Mouse (Mus musculus) kidney, adult 8-10 months (tissue): ENCODE results near the gene Pign.

Experiments
- DNase-seq, 2 experiments: peaks; one replicate each; pipeline ENCODE4 v3.0.0; 2022

Gene Pign

DNA sequence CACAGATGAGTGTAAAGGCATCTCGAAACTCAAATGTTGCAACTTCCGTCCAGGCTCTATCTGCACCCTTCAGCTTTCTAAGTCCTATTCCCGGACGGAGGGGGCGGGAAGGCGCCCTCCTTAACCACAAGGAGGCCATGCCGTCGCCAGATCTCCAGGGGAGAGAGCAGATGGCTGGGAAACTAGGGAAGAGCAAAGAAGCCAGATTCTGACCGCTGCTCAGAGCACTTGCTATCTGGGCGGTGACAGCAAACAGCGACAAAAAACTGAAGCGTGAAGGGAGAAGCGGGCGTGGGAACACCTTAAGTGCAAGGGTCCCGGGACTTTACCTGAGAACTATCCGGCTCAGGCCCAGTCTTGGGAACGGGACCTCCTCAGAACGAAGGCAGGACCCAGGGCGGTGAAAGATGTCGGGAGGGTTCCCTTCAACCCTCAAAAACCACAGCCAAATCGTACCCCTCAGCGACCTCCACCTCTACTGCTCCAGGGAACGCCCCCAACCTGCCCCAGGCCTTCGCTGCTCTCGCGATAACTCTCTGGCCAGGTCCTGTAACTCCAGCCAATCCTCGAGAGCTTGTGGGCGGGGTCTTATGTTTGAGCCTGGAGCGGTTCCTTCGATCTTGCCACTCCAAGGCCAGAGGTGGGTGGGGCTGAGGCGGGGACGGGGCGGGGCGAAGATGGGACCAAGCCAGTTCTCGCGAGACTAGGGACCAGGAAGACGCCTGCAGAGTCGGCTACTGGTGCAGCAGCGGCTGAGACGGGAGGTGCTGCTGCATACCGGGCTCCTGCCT is at the start of gene Pign, which contains the start of gene Relch:
Gene Pign (minus strand): TSS at position 507 of the 791 bp plus-strand sequence.
Gene Relch (plus strand): TSS at position 691 of the 791 bp plus-strand sequence.
- peak; percentile 99 for DNase-seq

DNA sequence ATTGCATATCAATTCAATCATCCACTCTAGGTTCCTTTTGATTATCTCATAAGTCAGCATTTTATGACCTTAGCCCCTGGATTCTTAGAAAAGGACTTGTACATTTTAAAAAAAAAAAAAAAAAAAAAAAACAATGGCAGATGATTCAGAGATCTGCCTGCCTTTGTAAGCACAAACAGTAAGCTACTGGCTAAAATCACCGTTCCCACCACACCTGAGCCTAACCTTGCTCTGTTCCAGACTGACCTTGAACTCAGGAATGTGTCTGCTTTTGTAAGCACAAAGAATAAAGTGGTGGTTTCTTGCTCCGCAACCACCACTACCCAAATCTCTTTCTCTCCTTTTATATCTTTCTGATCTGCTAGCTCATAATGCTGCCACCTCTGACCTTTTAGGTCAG is 49.3 kb upstream of the Pign start:
- no peak for DNase-seq

DNA sequence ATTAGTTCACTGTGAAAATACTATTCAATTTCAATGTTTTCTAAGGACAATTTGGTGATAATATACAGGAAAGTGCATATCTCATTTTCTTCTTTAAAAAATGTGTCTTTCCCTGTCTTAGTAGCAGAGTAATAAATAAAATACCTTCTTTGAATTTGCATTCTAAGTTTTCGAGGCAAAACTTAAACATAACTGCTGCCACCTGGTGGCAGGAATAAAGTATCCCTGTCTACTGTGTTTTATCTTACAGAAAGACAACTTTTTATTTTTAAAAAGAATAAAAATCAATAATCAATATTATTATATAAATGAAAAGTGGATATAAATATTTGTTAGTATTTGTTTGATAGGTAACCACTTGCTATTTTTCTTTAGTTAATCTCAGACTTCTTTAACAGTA is 47.8 kb upstream of the Pign start:
- peak in 1 of 2 experiments; percentile 22 for DNase-seq

DNA sequence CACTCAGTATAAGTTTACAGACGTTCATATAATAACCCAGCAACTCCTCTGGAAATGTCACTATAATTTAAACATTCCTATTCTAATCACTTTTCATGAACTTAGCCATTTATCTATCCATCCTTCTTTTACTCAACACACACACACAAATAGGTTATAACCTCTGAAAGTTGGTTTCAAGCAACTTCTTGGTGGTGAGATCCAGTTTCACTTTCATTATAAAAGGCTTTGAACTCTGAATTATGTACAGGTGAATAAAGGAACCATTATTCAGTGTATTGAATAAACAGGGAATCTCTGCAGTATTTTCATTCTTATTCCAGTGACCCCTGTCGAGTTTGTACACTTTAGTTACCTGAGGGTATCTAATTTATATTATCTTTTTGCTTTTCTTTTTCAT is 45.9 kb upstream of the Pign start:
- no peak for DNase-seq

DNA sequence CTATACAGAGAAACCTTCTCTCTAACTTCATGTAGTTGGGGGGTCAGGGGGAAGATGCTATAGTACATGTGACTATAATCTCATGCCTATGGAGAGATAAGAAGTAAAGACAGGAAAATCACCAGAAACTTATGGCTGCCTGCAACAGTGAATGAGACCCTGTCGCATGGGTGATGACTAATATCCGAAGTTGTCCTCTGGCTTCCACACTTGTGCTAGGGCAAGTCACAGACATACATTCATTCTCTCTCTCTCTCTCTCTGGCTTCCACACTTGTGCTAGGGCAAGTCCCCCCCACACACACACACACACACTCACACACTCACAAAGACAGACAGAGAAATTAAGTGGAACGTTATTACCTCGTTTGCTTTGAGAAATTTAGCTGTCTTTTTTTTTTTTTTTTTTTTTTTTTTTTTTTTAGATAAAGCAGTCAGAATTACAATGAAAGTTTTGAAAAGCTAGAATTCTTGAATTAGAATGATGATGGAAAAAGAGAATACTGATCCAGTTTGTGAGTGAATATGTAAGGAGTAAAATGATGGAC is 37.6 kb upstream of the Pign start:
- no peak for DNase-seq

DNA sequence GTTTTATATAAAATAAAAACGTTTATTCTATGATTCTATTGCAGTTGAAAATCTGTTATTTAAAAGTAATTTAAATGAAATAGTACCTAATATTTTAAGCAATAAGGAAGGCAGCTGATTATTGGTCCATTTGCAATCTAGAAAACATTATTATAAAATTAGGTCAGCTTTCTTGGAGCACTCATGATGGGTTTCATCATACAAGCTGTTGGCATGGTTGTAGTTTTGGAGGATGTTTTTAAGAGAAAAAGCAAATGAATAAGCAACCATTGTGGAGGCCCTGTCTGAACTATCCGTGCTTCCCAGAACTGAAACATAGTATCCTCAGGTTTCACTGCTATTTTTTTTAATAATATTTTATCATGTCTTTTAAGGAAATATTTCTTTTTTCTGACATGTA is 32.1 kb upstream of the Pign start:
- DNase-seq: no peak

DNA sequence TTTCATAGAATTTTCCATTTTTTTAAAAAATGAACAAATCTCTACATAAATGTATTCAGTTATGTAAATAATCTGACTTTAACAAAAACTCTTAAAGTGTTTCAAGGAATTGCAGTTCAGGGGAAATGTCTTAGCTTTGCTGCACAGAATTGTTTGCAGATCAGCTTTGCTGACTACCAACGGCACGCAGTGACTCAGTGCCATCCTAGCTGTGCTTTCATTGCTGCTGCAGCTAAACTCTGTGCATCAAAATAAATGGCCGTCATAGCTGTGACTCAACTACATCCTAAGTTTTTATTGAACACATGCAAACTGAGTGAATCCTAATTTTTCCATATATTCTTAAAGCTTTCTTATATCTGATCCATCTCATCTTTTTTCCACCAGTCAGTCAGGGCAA is 22.0 kb upstream of the Pign start:
- no peak for DNase-seq

DNA sequence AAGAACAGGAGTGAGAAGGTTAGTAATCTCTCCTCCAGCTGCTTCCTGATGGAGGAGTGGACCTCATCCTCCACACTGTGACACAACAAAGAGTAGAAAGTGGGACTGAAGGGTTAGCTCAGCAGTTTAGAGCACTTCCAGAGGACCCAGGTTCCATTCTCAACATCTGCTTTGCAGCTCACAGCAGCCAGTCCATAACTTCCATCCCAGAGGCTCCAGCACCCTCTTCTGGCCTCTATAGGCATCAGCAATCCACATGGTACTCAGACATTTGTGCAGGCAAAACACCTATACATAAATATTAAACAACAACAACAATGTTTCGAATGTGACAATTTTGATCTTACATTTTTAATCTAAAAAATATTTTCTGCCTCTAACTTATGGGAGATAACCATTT is 17.1 kb upstream of the Pign start:
- DNase-seq: peak; percentile 9 to 34

DNA sequence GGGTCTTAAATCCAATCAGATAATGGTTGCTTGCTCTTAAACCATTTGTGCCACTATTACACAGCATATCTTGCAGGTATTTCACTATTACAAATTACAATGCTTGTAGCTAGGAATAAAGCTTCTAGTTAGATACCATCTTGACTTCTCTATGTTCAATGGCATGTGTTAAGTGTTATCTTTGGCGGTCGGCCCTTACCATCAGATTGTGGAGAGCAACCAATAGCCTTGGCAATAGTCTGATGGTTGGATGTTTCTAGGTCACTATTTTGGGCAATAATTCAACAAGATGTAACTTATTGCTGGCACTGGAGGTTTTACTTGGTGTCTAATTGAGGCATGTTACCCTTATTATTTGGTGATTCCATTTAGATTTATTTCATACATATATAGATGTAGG is 11.3 kb upstream of the Pign start:
- DNase-seq: peak; percentile 3 to 14

DNA sequence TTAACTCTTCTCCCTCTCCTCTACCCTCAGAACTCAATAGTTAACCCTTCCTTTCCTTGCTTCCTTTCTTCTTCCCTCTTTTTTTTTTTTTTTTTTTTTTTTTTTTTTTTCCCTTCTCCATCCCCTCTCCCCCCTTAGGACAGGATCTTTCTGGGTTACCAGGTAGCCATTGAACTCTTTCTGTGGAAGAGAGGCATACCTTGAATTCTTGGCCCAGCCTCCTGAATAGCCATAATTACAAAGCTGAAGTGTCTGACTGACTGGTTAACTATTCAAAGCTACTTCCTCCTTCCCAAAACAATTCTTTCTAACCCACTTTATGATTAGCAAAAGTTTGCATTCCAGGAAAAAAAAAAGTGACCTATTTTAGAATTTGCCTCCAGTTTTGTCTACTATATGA is 6.2 kb upstream of the Pign start:
- DNase-seq: peak in 1 of 2 experiments; percentile 4

DNA sequence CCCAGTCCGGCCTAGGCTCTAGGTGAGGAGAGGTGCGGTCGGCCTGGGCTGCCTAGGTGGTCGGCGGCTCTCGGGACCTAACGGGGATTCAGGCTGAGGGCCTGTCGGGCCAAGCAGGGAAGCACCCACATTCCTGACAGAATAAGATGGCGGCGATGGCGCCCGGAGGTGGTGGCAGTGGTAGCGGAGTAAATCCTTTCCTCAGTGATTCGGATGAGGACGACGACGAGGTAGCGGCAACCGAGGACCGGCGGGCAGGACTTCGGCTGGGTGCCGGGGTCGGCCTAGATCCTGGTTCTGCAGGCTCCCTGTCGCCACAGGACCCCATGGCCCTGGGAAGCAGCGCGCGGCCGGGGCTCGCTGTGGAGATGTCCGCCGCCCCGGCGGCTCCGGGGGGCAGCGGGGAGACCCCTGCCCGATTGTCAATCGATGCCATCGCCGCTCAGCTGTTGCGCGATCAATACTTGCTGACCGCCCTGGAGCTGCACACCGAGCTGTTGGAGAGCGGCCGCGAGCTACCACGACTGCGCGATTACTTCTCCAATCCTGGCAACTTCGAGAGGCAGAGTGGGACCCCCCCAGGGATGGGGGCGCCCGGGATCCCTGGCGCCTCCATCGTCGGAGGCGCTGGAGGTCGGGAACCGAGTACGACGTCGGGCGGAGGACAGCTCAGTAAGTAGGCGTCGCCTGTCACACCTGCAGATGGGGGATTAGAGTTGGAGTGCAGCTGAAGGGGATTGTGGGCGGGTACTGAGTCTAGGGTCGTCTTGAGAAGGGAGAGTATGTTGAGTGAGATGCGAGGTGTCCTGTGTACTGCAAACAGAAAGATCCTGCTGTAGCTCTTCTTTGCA is 710 bp upstream of the Pign start:
- DNase-seq: peak in 1 of 2 experiments; percentile 6

DNA sequence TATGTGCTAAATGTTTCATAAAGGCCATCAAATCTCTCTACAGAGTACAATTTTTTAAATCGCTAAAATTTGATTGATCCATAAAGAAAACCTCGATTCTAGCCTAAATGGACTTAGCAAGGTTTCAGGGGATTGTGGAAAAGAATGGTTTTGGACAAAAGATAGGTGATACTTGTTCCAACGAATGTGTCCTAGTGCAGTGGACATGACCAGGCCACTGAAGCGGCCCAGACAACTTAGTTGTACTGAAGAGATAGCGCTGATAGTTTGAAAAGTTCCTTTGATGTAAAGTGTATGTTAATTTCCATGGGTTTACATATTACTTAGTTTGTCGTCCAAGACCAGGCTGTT is 682 bp downstream of the Pign start:
- DNase-seq: no peak

DNA sequence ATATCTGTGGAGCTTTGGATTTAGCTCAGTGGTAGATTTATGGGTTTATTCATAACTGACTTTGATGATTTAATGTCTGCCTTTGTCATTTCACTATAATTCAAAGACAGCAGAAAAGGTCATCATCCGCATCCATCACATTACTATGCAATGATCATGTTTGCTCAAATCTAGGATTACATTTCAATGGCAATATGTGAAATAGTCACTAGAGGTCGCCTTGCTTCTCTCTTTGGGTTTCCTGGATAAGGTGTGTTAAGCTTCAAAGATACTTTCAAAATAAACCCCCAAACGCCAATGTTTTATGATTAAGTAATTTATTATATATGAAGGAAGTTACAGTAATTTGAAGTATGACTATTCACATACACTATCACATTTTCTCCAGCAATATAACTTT is 3.5 kb downstream of the Pign start:
- DNase-seq: peak; percentile 9 to 43

DNA sequence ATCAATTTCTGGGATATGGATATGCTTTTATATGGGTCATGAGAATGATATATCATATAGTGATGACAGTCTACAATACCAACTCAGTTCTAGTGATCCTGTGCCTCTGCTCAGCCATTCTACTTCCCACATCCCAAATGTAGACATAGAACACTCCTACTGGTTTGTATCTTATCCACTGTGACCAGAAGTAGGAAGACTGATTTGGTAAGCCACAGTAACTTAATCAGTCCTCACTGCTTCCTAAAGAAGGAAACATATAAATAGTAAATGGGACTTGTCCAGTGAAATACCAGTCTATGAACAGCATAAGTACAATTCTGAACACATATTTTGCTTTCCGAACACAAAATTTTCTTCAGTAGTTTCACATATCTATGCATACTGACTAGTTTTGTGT is 9.5 kb downstream of the Pign start:
- DNase-seq: no peak

DNA sequence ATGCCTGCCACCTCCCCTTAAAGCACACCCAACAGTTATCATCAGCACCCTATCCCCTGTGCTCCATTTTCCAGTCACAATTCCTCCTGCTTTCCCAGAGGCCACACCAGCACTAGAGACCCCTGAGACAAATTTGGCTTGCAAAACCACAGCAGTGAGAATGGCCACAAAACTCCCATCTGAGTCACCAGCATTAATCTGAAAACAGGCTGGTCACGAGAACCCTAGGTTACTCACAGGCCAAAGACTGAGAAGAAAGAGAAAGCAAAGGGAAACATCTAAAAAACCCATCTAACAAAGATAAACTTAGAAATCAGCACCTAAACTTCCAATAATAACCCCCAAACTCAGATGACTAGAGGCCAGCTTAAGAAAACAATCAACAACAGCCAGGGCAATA is 12.8 kb downstream of the Pign start:
- no peak for DNase-seq

DNA sequence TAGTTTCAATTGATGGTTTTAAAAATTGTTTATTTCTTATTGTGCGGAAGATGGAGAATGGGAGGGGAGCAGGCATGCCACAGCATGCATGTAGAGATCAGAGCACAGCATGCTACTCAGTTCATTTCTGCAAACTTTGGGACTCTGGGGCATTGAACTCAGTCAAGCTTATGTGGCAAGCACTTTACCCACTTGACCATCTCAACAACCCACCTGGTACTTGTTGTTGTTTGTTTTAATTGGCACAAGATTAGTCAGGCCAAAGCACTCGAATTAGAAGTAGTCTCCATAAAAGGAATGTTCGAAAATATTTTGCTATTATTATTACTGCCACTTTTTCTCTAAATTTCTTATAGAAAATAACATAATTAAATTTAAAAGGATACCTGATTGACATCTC is 19.4 kb downstream of the Pign start:
- DNase-seq: no peak

DNA sequence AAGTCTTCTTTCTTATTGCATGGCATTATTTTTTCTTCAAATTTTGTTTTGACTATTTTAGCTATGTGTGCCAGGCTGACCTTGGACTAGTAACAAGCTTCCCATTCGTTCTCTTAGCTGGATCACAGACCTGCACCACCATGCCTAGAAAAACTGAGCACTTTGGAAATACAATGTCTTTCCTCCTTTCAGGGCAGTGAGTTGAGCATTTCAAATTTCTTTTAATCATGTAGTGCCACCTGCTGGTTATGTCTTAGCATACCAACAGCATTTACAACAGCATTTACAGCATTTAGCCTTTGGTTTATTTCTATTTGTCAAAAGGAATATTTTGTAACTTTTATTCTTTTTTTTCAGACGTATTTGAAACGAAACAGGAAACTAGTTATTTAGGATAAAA is 33.0 kb downstream of the Pign start:
- DNase-seq: peak; percentile 2 to 7

DNA sequence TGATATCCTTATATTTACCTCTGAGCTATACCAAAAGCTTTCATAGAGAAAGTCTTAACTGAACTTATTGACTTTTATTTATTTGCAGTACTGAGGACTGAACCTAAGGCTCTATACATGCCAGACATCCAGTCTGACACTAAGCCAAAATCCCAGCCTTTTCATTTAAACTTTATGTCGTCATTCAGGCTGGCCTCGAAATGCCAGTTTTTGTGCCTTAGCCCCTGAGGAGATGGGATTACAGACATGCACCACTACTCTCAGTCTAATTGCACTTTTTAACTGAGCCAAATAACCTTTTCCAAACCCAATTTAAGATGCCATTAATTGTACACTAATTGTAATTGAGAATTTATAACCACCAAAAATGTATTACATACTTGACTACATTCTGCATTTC is 73.8 kb downstream of the Pign start:
- DNase-seq: no peak

DNA sequence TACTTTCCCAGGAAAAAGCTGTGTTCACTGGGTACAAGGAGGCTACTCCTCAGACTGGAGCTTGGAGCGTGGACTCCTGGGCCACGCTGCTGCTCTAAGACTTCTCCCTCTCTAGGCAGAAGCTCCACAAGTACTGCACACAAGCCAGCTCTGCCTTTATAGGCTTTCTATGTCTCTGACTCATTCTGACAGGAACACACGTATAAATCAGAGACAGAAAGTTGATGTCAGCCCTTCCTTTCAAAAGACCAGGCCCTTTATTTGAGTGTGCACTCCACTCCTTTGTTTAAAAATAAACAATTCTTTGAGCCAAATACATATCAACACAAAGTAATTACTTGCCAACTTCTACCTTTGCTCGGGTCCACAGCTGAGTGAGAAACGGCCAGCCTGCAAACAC is 74.8 kb downstream of the Pign start:
- peak in 1 of 2 experiments; percentile 2 for DNase-seq

DNA sequence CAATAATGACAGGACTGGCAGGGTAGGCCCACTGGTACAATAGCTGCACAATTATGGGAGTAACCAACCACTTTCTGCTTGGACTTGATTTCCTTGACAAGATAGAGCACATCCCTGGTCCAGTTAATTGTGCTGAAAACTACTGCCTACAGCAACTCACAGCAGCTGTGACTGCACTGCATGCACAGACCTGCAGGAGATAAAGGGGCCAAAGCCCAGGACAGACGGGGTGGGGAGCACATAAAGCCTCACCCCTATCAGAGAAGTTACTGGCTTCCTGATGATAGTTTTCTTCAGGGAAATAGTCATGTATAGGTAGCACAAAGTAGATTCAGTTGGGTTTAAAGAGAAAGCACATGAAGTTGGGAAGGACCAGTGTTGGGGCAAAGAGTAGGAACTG is 80.7 kb downstream of the Pign start:
- DNase-seq: no peak

DNA sequence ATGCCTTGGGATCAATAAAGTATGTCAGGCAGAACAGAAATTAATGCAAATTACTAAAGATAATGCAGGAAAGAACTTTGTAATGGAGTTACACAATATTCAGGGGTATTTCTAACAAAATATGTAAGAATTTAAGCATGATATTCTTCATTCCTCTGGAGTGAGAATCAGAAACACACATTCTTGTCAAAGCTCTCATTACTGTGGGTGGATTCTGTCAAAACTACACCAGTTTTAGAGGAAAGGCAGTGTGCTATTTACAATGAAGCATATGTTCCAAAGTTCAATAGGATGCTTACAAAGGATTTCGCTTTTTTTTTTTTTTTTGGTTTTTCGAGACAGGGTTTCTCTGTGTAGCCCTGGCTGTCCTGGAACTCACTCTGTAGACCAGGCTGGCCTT is 82.6 kb downstream of the Pign start:
- no peak for DNase-seq

DNA sequence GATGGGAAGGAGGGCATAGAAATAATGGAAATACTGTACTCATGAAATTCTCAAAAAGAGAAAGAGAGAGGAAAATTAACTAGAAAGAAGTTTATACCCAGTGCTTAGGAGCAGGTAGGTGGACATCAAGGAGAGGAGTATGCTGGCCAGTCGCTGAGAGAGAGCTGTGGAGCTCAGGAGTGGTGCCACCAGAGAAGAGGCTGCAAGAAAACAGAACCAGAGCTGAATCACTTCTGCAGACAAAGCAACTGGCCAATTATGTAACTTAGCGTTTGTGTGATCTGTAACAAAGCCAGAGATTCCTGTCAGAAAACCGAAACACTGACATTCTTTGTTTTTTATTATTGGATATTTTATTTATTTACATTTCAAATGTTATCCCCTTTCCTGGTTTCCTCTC is 97.4 kb downstream of the Pign start:
- no peak for DNase-seq

DNA sequence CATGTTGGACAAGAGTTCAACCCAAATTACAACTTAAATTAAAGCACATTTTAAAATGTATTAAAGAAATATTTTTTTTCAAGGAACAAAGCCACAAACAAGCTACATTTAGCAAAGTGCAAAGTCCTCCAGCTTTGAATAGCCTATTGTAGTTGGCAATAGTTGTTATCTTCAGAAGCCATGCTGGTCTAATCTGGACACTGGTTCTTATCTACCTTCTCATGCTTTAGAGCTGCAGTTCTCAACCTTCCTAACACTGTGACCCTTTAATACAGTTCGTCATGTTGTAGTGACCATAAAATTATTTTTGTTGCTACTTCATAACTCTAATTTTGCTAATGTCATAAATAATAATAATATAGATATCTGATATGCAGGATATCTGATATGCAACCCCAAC is 99.2 kb downstream of the Pign start:
- no peak for DNase-seq

DNA sequence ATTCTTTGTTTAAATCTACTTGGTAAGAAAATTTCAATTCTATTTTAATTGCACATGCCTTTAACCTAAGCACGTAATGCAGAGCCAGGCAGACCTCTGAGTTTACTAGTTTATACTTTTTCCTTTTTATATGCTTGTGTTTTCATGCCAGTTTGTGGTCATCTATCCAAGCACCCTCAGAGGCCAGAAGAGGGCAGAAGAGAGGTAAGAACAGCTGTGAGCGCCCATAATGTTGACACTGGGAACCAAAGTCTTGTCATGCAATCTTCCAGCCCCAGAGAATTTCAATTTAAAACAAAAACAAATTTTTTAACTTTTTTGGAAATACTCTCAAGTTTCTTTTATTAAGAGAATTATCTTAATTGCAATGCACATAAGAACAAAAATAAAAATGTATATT is 99.7 kb downstream of the Pign start:
- DNase-seq: no peak
